Mouse (Mus musculus): ENCODE results near the gene Tnfaip2. TPM values are rescaled to one million over a fixed set of nuclear protein-coding genes. Genes with fewer than 3 reads are reported as not detected.

The Tnfaip2 gene
- polyA plus RNA-seq, 1 experiment = 3.6 TPM

- H3K27ac ChIP-seq (replicated peaks; ENCODE audit: low read depth, low read length) = no peak overlapping the region
These were observed 5.9 kb downstream of the Tnfaip2 start for GRCm38 (mm10) chr12:111447898-111448760.

DNA sequence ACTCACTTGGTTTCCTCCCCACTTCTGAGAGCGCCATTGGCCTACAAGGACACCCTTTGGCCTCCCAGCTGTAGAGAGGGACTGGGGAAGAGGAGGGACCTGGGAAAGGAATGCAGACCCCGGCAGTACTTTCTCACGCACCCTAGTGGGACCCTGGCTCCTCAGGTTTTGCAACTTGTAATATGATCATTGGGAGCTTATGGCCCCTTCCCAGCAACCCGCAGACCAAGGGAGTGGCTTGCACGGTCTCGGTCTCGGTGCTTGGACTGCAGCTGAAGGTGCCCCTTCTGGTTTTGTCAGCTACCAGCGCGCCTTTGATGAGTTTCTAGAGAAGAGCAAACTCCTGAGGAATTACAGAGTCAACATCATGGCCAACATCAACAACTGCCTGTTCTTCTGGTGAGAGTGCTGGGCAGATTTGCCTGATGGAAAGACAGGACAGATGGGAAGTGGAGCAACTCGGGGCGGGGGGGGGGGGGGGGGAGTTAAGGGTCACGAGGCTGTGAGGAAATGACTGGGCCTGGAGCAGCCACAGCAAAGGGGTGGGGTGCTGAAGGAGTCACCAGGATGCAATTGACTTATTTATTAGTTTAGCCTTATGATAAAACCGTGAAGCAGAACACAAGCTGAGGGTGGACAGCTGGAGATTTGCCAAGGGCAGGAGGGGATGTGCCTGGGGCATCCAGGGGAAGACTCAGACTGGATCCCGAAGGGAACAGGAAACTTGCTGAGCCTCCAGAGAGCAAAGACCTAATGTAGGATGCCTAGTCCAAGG lies 6.8 kb downstream of the Tnfaip2 start:
- peaks cover 9% of the 10 kb centered on the region for H3K4me1 ChIP-seq (ENCODE audit: control insufficient read depth, insufficient read depth, insufficient read length, low read length)
- H3K27ac ChIP-seq (replicated peaks; ENCODE audit: low read depth, low read length) = no peak overlapping the region
- H3K4me3 ChIP-seq (ENCODE audit: insufficient read depth, low read depth, low read length) = no peak overlapping the region

More at GRCm38 (mm10) chr12:111447898-111448760, 5.9 kb downstream of the Tnfaip2 start:
- Histone ChIP-seq H3K4me1 (ENCODE audit: control insufficient read depth, insufficient read depth, insufficient read length, low read length) (peaks cover 9% of the 10 kb centered on the region), H3K4me3 (ENCODE audit: insufficient read depth, low read depth, low read length) (no peak overlapping the region)

- Histone ChIP-seq H3K4me3 (ENCODE audit: insufficient read depth, low read depth, low read length) (no peak overlapping the region), H3K27ac (replicated peaks; ENCODE audit: low read depth, low read length) (no peak overlapping the region), H3K4me1 (ENCODE audit: control insufficient read depth, insufficient read depth, insufficient read length, low read length) (peaks cover 11% of the 10 kb centered on the region)
These were observed 8.1 kb downstream of the Tnfaip2 start for GRCm38 (mm10) chr12:111450359-111450758.

GRCm38 (mm10) chr12:111451561-111451960 lies 9.3 kb downstream of the Tnfaip2 start:
- H3K27ac ChIP-seq (replicated peaks; ENCODE audit: low read depth, low read length) = no peak overlapping the region
- H3K4me1 ChIP-seq (ENCODE audit: control insufficient read depth, insufficient read depth, insufficient read length, low read length) = peaks cover 19% of the 10 kb centered on the region
- H3K4me3 ChIP-seq (ENCODE audit: insufficient read depth, low read depth, low read length) = no peak overlapping the region

- Histone ChIP-seq H3K27ac (replicated peaks; ENCODE audit: low read depth, low read length) (no peak overlapping the region), H3K4me3 (ENCODE audit: insufficient read depth, low read depth, low read length) (no peak overlapping the region), H3K4me1 (ENCODE audit: control insufficient read depth, insufficient read depth, insufficient read length, low read length) (peaks cover 26% of the 10 kb centered on the region)
These were observed 11.8 kb downstream of the Tnfaip2 start for GRCm38 (mm10) chr12:111454021-111454420.

GRCm38 (mm10) chr12:111454543-111455280 lies 12.4 kb downstream of the Tnfaip2 start:
- peaks cover 24% of the 10 kb centered on the region for H3K4me1 ChIP-seq (ENCODE audit: control insufficient read depth, insufficient read depth, insufficient read length, low read length)
- H3K4me3 ChIP-seq (ENCODE audit: insufficient read depth, low read depth, low read length) = no peak overlapping the region
- no peak overlapping the region for H3K27ac ChIP-seq (replicated peaks; ENCODE audit: low read depth, low read length)

DNA sequence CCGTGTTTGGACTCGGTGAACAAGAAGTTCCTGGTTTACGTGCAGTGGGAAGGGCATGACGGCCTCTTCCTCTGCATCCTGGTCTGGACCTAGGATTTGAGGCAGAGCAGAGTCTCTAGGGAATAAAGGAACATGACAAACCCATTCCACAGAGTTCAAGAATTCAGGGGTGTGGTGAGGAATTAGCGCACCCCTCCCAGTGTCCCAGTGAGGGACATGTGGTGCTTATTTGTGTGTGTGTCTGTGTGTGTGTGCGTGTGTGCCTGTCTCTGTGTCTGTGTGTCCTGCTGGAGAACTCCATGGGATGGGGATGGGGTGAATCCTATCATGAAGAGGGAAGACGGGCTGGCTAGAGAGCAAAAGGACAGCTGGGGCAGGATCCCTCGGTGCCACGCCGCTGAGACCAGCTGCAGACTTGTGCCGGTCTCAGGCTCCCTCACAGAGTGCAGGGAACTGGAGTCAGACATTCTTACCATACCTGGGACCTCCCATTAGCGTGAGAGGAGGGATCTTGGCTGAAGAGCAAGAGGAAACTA lies 13.1 kb downstream of the Tnfaip2 start:
- Histone ChIP-seq H3K4me3 (ENCODE audit: insufficient read depth, low read depth, low read length) (no peak overlapping the region), H3K27ac (replicated peaks; ENCODE audit: low read depth, low read length) (no peak overlapping the region), H3K4me1 (ENCODE audit: control insufficient read depth, insufficient read depth, insufficient read length, low read length) (peaks cover 24% of the 10 kb centered on the region)

DNA sequence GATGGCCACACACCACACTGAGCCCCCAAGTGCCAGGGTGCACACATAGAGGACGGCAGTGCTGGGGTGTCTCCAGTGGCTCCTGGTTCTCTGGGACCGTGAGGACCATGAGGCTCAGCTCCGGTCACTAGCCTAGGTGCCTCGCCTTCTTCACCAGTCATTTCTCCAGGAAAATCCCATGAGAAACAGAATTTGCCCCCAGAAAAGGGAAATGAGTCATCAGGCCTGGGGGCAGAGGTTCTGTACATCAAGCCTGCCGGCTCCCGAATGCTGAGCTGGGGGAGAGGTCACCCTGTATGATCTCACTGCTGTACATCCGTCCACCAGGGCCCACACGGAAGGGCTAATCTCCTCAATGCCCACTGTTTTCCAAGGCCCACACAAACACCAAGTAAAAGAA lies 13.6 kb downstream of the Tnfaip2 start:
- H3K27ac ChIP-seq (replicated peaks; ENCODE audit: low read depth, low read length) = no peak overlapping the region

GRCm38 (mm10) chr12:111457742-111458141 lies 15.5 kb downstream of the Tnfaip2 start:
- Histone ChIP-seq H3K27ac (replicated peaks; ENCODE audit: low read depth, low read length) (no peak overlapping the region), H3K4me1 (ENCODE audit: control insufficient read depth, insufficient read depth, insufficient read length, low read length) (peaks cover 35% of the 10 kb centered on the region), H3K4me3 (ENCODE audit: insufficient read depth, low read depth, low read length) (no peak overlapping the region)

More for the DNA sequence above, 13.6 kb downstream of the Tnfaip2 start:
- peaks cover 29% of the 10 kb centered on the region for H3K4me1 ChIP-seq (ENCODE audit: control insufficient read depth, insufficient read depth, insufficient read length, low read length)
- H3K4me3 ChIP-seq (ENCODE audit: insufficient read depth, low read depth, low read length) = no peak overlapping the region

GRCm38 (mm10) chr12:111463570-111463969 lies 21.3 kb downstream of the Tnfaip2 start:
- H3K4me1 ChIP-seq (ENCODE audit: control insufficient read depth, insufficient read depth, insufficient read length, low read length) = peaks cover 19% of the 10 kb centered on the region
- H3K27ac ChIP-seq (replicated peaks; ENCODE audit: low read depth, low read length) = no peak overlapping the region
- no peak overlapping the region for H3K4me3 ChIP-seq (ENCODE audit: insufficient read depth, low read depth, low read length)

DNA sequence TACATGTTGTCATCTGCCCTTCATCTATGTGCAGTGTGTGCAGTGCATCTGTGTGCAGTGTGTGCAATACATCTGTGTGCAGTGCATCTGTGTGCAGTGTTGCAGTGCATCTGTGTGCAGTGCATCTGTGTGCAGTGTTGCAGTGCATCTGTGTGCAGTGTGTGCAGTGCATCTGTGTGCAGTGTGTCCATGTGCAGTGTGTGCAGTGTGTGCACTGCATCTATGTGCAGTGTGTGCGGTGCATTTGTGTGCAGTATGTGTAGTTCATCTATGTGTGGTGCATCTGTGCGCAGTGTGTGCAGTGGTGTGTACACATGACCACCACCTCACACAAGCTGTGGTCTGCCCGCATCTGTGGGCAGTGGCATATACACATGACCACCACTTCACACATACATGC lies 24.1 kb downstream of the Tnfaip2 start:
- Histone ChIP-seq H3K4me1 (ENCODE audit: control insufficient read depth, insufficient read depth, insufficient read length, low read length) (peaks cover 5% of the 10 kb centered on the region; the same call in 1 of the 2 replicates), H3K27ac (replicated peaks; ENCODE audit: low read depth, low read length) (no peak overlapping the region), H3K4me3 (ENCODE audit: insufficient read depth, low read depth, low read length) (no peak overlapping the region)

GRCm38 (mm10) chr12:111468206-111468605 lies 25.9 kb downstream of the Tnfaip2 start:
- H3K27ac ChIP-seq (replicated peaks; ENCODE audit: low read depth, low read length) = no peak overlapping the region
- no peaks in the 10 kb centered on the region for H3K4me1 ChIP-seq (ENCODE audit: control insufficient read depth, insufficient read depth, insufficient read length, low read length)
- H3K4me3 ChIP-seq (ENCODE audit: insufficient read depth, low read depth, low read length) = no peak overlapping the region

- Histone ChIP-seq H3K4me1 (ENCODE audit: control insufficient read depth, insufficient read depth, insufficient read length, low read length) (no peaks in the 10 kb centered on the region), H3K27ac (replicated peaks; ENCODE audit: low read depth, low read length) (no peak overlapping the region), H3K4me3 (ENCODE audit: insufficient read depth, low read depth, low read length) (no peak overlapping the region)
These were observed 27.2 kb downstream of the Tnfaip2 start for GRCm38 (mm10) chr12:111469507-111469906.

- no peaks in the 10 kb centered on the region for H3K4me1 ChIP-seq (ENCODE audit: control insufficient read depth, insufficient read depth, insufficient read length, low read length)
- H3K4me3 ChIP-seq (ENCODE audit: insufficient read depth, low read depth, low read length) = no peak overlapping the region
- H3K27ac ChIP-seq (replicated peaks; ENCODE audit: low read depth, low read length) = no peak overlapping the region
These were observed 28.9 kb downstream of the Tnfaip2 start for GRCm38 (mm10) chr12:111471119-111471518.

GRCm38 (mm10) chr12:111471721-111472120 lies 29.5 kb downstream of the Tnfaip2 start:
- Histone ChIP-seq H3K4me3 (ENCODE audit: insufficient read depth, low read depth, low read length) (no peak overlapping the region), H3K27ac (replicated peaks; ENCODE audit: low read depth, low read length) (no peak overlapping the region), H3K4me1 (ENCODE audit: control insufficient read depth, insufficient read depth, insufficient read length, low read length) (no peaks in the 10 kb centered on the region)
